Mouse (Mus musculus): ENCODE data around the gene Gjb1. TPM values are rescaled to one million over a fixed set of nuclear protein-coding genes. Genes with fewer than 3 reads are reported as not detected.
A peak's percentile ranks its signal among the peaks of the same experiment; 100 is the strongest.

Gjb1 gene
- polyA plus RNA-seq, 1 experiment from 2014 or later = 0.58 TPM

GRCm38 (mm10) chrX:101428785-101429141, 52.6 kb downstream of the Gjb1 start:
- H3K4me1 ChIP-seq (replicated peaks; ENCODE audit: control insufficient read depth, insufficient read depth, low read length) = no peaks in the 10 kb centered on the region
- no peaks in the 10 kb centered on the region for H3K27me3 ChIP-seq (ENCODE audit: control insufficient read depth, insufficient read depth, low read depth, low read length)
- WGBS = 23% methylated on average over 7 of the region's 7 CpGs
- peak overlapping the region; percentile 94 for H3K27ac ChIP-seq (ENCODE audit: low read length)
- H3K4me3 ChIP-seq (ENCODE audit: low read length) = peak overlapping the region; percentile 44
- H3K4me2 ChIP-seq (ENCODE audit: low read depth, low read length) = peak overlapping the region; percentile 51
- peak overlapping the region; percentile 59 for H3K9ac ChIP-seq (ENCODE audit: low read length)
- no peak for ATAC-seq (ENCODE audit: low read depth)
- H3K9me3 ChIP-seq (ENCODE audit: control insufficient read depth, low read length) = no peaks in the 10 kb centered on the region
- H3K36me3 ChIP-seq (ENCODE audit: control insufficient read depth, insufficient read depth, low read length) = no peaks in the 10 kb centered on the region

GRCm38 (mm10) chrX:101429142-101429949, 53.2 kb downstream of the Gjb1 start, which contains the start of gene Nono:
Nono (plus strand) TSS chrX:101429318.
- Histone ChIP-seq H3K27ac (ENCODE audit: low read length) (peak within 1 kb of the TSS; percentile 94), H3K4me2 (ENCODE audit: low read depth, low read length) (peak within 1 kb of the TSS; percentile 52), H3K4me1 (replicated peaks; ENCODE audit: control insufficient read depth, insufficient read depth, low read length) (no peaks in the 10 kb centered on the region), H3K4me3 (ENCODE audit: low read length) (peak within 1 kb of the TSS; percentile 70), H3K9ac (ENCODE audit: low read length) (peak within 1 kb of the TSS; percentile 86), H3K27me3 (ENCODE audit: control insufficient read depth, insufficient read depth, low read depth, low read length) (no peaks in the 10 kb centered on the region), H3K9me3 (ENCODE audit: control insufficient read depth, low read length) (no peaks in the 10 kb centered on the region), H3K36me3 (ENCODE audit: control insufficient read depth, insufficient read depth, low read length) (0 out of 2 replicates have a peak, but pooled peaks cover 1% of the 10 kb centered on the region)
- WGBS = 19% methylated on average over 47 of the region's 51 CpGs
- peak; percentile 98 for ATAC-seq (ENCODE audit: low read depth)

GRCm38 (mm10) chrX:101429976-101430375, 53.8 kb downstream of the Gjb1 start:
- Histone ChIP-seq H3K36me3 (ENCODE audit: control insufficient read depth, insufficient read depth, low read length) (0 out of 2 replicates have a peak, but pooled peaks cover 2% of the 10 kb centered on the region), H3K9me3 (ENCODE audit: control insufficient read depth, low read length) (no peaks in the 10 kb centered on the region), H3K9ac (ENCODE audit: low read length) (peak overlapping the region; percentile 86), H3K27me3 (ENCODE audit: control insufficient read depth, insufficient read depth, low read depth, low read length) (no peaks in the 10 kb centered on the region), H3K27ac (ENCODE audit: low read length) (peak overlapping the region; percentile 93), H3K4me2 (ENCODE audit: low read depth, low read length) (peak overlapping the region; percentile 52), H3K4me3 (ENCODE audit: low read length) (peak overlapping the region; percentile 70), H3K4me1 (replicated peaks; ENCODE audit: control insufficient read depth, insufficient read depth, low read length) (no peaks in the 10 kb centered on the region)
- peak; percentile 56 for ATAC-seq (ENCODE audit: low read depth)
- WGBS = 24% methylated on average over 14 of the region's 14 CpGs

Other genes with a start within 250 kb of the Gjb1 start
- 48.6 and 52.1 TPM in 2 replicates for gene Snx12, start 153.8 kb upstream of the Gjb1 start, polyA plus RNA-seq (2015; fragmentation: Nextera tagmentation; extraction: Ambion mirVana)
- 2.2 and 2.5 TPM in 2 replicates for gene Foxo4, start 121.8 kb upstream of the Gjb1 start, polyA plus RNA-seq (2015; fragmentation: Nextera tagmentation; extraction: Ambion mirVana)
- gene Gm614, start 112.4 kb upstream of the Gjb1 start, polyA plus RNA-seq (2015; fragmentation: Nextera tagmentation; extraction: Ambion mirVana) = not detected in 2 replicates
- 26.5 and 27.9 TPM in 2 replicates for gene Il2rg, start 108.1 kb upstream of the Gjb1 start, polyA plus RNA-seq (2015; fragmentation: Nextera tagmentation; extraction: Ambion mirVana)
- not detected in 2 replicates for gene Gm20489, start 107.4 kb upstream of the Gjb1 start, polyA plus RNA-seq (2015; fragmentation: Nextera tagmentation; extraction: Ambion mirVana)
- 34.2 and 34.9 TPM in 2 replicates for gene Med12, start 102.3 kb upstream of the Gjb1 start, polyA plus RNA-seq (2015; fragmentation: Nextera tagmentation; extraction: Ambion mirVana)
- 4.2 and 4.9 TPM in 2 replicates for gene Nlgn3, start 77.2 kb upstream of the Gjb1 start, polyA plus RNA-seq (2015; fragmentation: Nextera tagmentation; extraction: Ambion mirVana)
- gene Zmym3, start 44.5 kb downstream of the Gjb1 start, polyA plus RNA-seq (2015; fragmentation: Nextera tagmentation; extraction: Ambion mirVana) = 31.4 and 33.2 TPM in 2 replicates
- gene Nono, start 52.9 kb downstream of the Gjb1 start, polyA plus RNA-seq (2015; fragmentation: Nextera tagmentation; extraction: Ambion mirVana) = 399 and 412 TPM in 2 replicates
- gene Itgb1bp2, start 72.7 kb downstream of the Gjb1 start, polyA plus RNA-seq (2015; fragmentation: Nextera tagmentation; extraction: Ambion mirVana) = 7.6 and 12.3 TPM in 2 replicates
- 11.9 and 12.5 TPM in 2 replicates for gene Taf1, start 156.4 kb downstream of the Gjb1 start, polyA plus RNA-seq (2015; fragmentation: Nextera tagmentation; extraction: Ambion mirVana)